Mouse (Mus musculus) myocyte (in vitro differentiated cells): ENCODE measurements around the gene Ptprb. TPM values are rescaled to one million over a fixed set of nuclear protein-coding genes. Genes with fewer than 3 reads are reported as not detected.
A peak's percentile ranks its signal among the peaks of the same experiment; 100 is the strongest.

Source experiments
- H3K27me3 ChIP-seq: one replicate; pipeline ENCODE4 v1.6.1; 2011; ENCODE audit not compliant: control insufficient read depth, insufficient read depth, insufficient read length
- H3K36me3 ChIP-seq: one replicate; pipeline ENCODE4 v1.6.1; 2011; ENCODE audit not compliant: control insufficient read depth, insufficient read depth
- H3K4me2 ChIP-seq: one replicate; pipeline ENCODE4 v1.6.1; 2011; ENCODE audit warnings: low read depth, control low read depth
- H3K4me3 ChIP-seq: one replicate; pipeline ENCODE4 v1.5.1; 2011; ENCODE audit warnings: mild to moderate bottlenecking, control low read depth, moderate library complexity
- H3K79me2 ChIP-seq: one replicate; pipeline ENCODE4 v1.6.1; 2011; ENCODE audit not compliant: control insufficient read depth, insufficient read depth
- H3ac ChIP-seq: one replicate; pipeline ENCODE4 v1.6.1; 2011; ENCODE audit not compliant: control insufficient read depth, insufficient read length
- CEBPB ChIP-seq: IDR thresholded peaks from 2 replicates; pipeline ENCODE4 v1.6.1; 2011; ENCODE audit warnings: mild to moderate bottlenecking, moderate library complexity; ENCODE audit not compliant: poor library complexity, insufficient read depth, severe bottlenecking
- E2F4 ChIP-seq: IDR thresholded peaks from one replicate; pipeline ENCODE4 v1.6.1; 2011; ENCODE audit warnings: mild to moderate bottlenecking, control low read depth, moderate library complexity; ENCODE audit not compliant: insufficient read depth
- MAX ChIP-seq: IDR thresholded peaks from one replicate; pipeline ENCODE4 v1.6.1; 2011; ENCODE audit warnings: low read depth, mild to moderate bottlenecking, control low read depth
- MYOD1 ChIP-seq, 3 experiments: IDR thresholded peaks; one replicate each; pipeline ENCODE4 v1.6.1; 2011; ENCODE audit warnings: control low read depth in 2 of 3, low read depth in 2 of 3, mild to moderate bottlenecking in 2 of 3, moderate library complexity in 1 of 3; ENCODE audit not compliant: insufficient read length in 2 of 3, control insufficient read depth in 1 of 3
- MYOG ChIP-seq, 3 experiments: IDR thresholded peaks; one replicate each; pipeline ENCODE4 v1.6.1; 2011; ENCODE audit warnings: control low read depth in 2 of 3, low read depth in 2 of 3, mild to moderate bottlenecking in 2 of 3; ENCODE audit not compliant: insufficient read length in 2 of 3, control insufficient read depth in 1 of 3, insufficient read depth in 1 of 3
- POLR2A ChIP-seq: IDR thresholded peaks from one replicate; pipeline ENCODE4 v1.6.1; 2011; ENCODE audit warnings: low read depth, mild to moderate bottlenecking, control low read depth, moderate library complexity; ENCODE audit not compliant: insufficient read length
- POLR2AphosphoS2 ChIP-seq: IDR thresholded peaks from one replicate; pipeline ENCODE4 v1.6.1; 2011; ENCODE audit warnings: low read depth, control low read depth; ENCODE audit not compliant: insufficient read length
- REST ChIP-seq: IDR thresholded peaks from one replicate; pipeline ENCODE4 v1.6.1; 2011; ENCODE audit warnings: mild to moderate bottlenecking, control low read depth, moderate library complexity; ENCODE audit not compliant: insufficient read depth, insufficient read length
- SRF ChIP-seq: IDR thresholded peaks from one replicate; pipeline ENCODE4 v1.6.1; 2011; ENCODE audit warnings: low read depth; ENCODE audit not compliant: control insufficient read depth, insufficient read length
- TCF12 ChIP-seq: IDR thresholded peaks from one replicate; pipeline ENCODE4 v1.6.1; 2011; ENCODE audit warnings: mild to moderate bottlenecking, control low read depth; ENCODE audit not compliant: poor library complexity, insufficient read depth, severe bottlenecking
- TCF3 ChIP-seq: IDR thresholded peaks from one replicate; pipeline ENCODE4 v1.6.1; 2011; ENCODE audit warnings: low read depth, control low read depth; ENCODE audit not compliant: insufficient read length
- USF1 ChIP-seq: IDR thresholded peaks from one replicate; pipeline ENCODE4 v1.6.1; 2011; ENCODE audit warnings: low read depth, mild to moderate bottlenecking, control low read depth, moderate library complexity
- polyA plus RNA-seq: library from polyadenylated mRNA; unstranded; fragments of >200 nt; fragmentation: generic; extraction: Trizol; gene quantifications from one replicate; pipeline ENCODE4 v1.2.1, GENCODE M21; 2012; ENCODE audit warnings: missing spikeins

Ptprb gene
- polyA plus RNA-seq, 1 experiment: 0.01 TPM

DNA sequence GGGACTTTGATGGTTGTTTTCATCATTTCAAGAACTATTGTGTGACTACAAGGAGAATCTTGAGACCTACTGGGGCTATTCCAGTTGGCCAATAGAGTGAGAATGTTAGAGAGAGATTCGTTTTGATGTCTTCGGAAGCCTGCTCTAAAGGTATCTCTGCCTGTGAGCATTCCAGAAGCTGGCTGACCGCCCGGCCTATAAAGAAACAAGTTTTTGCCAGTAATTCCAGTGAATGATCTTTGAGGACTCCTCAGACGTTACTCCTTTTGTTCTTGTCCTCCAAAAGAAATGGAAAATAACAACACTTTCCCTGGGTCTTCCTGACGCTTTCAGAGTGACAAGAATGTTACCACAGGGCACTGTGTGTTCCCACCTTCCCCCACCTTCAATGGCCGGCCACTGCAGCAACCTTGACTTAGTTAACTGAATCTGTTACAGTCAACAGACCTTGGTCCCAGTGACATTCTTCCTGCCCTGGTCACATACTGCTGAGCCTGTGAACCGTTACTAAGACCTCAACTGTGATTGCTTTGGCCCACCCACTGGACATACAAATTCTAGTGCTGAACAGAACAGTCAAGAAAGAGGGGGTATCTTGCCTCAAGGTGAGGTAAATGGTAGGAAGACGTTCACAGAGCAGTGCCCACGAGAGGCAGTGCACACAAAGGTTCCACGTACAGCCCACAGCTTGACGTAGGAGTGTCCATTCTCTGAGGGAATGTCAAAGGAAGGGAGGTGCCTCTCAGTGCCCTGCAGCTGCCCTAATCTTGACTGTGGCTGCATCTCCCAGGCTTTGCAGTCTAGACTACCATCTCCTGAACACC lies 4.5 kb upstream of the Ptprb start:
- Histone ChIP-seq H3ac (no peak overlapping the region), H3K27me3 (no peaks in the 10 kb centered on the region), H3K36me3 (no peaks in the 10 kb centered on the region), H3K79me2 (no peaks in the 10 kb centered on the region), H3K4me3 (no peak overlapping the region), H3K4me2 (no peak overlapping the region)
- no peak for TF ChIP-seq CEBPB
- no peak for TF ChIP-seq MAX
- no peak for TF ChIP-seq TCF3
- peak in 1 of 3 experiments; percentile 11 for TF ChIP-seq MYOD1 (IDR thresholded peaks at IDR 0.05; ENCODE audit: control insufficient read depth in 1 of 3, insufficient read length in 2 of 3, low read depth in 2 of 3)

DNA sequence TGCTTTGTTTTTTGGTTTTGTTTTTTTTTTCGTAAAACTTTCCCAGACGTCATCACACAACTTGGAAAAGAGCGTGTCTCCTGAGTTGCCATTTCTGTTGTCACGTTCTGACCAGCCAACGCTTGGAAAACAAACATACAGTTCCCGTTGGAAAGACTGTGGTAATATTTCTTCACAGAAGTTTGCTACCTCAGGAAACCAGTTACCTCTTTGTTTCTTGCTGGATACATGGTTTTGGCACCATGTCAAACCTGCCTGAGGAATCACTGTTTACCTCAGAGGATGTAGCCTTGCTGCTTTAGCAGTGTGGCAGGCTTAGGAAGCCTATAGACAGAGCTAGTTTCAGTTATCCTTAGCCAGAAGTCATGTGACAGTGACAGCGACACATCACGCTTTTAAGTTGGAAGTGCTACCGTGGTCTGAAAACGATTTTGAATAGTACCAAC lies 3.8 kb upstream of the Ptprb start:
- Histone ChIP-seq H3K36me3 (no peaks in the 10 kb centered on the region), H3K27me3 (no peaks in the 10 kb centered on the region), H3K79me2 (no peaks in the 10 kb centered on the region), H3ac (no peak overlapping the region), H3K4me2 (no peak overlapping the region), H3K4me3 (no peak overlapping the region)
- TF ChIP-seq E2F4: no peak
- no peak for TF ChIP-seq SRF
- TF ChIP-seq POLR2AphosphoS2: no peak
- TF ChIP-seq REST: no peak

DNA sequence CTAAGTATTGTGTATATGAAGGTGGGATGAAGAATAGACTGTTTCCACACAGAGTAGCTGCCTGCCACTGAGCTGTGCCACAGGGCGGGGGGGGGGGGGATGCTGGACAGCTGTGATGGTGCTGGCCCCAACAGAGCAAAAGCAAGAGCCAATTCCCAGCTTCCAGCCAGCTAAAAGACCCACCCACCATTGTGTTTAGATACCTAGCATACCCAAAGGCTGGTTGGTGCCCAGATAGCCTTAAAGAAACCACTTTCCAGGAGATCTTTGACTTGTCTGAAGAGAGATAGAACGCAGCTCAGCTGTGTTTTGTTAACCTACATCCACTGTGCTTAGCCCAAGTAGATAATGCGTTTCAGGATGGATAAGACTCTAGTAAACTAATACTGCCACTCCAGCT lies 3.2 kb upstream of the Ptprb start:
- Histone ChIP-seq H3ac (no peak overlapping the region), H3K36me3 (no peaks in the 10 kb centered on the region), H3K4me2 (no peak overlapping the region), H3K4me3 (no peak overlapping the region), H3K79me2 (no peaks in the 10 kb centered on the region), H3K27me3 (no peaks in the 10 kb centered on the region)
- TF ChIP-seq MYOG (IDR thresholded peaks at IDR 0.05; ENCODE audit: control insufficient read depth in 1 of 3, insufficient read depth in 1 of 3, insufficient read length in 2 of 3, low read depth in 2 of 3) (no peak), E2F4 (no peak), CEBPB (no peak), REST (no peak), SRF (no peak), POLR2A (no peak), USF1 (no peak), TCF12 (no peak), TCF3 (no peak), MAX (no peak)

DNA sequence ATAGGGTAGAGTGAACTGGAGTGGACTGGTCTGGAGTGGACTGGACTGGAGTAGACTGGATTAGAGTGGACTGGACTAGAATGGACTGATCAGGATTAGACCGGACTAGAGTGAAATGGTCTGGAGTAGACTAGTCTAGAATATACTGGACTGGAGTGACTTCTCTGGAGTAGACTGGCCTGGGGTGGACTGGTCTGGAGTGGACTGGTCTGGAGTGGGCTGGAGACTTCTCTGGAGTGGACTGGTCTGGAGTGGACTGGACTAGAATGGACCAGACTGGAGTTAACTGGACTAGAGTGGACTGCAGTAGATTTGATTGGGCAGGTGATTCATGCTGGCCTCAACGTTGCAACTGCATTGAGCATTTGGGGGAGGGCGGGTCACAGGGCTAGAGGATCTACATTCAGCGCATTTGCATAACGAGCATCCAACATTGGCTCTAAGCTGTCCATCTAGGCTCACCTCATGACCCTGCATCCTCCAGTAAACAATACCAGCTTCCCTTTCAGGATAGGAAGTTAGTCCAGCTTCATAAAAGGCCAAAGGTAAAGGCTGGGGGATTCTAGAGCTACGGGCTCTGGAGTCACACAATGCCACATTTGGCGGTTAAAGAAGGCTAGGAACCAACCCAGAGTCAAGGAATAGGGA lies 11.5 kb downstream of the Ptprb start:
- Histone ChIP-seq H3K4me2 (no peak overlapping the region), H3K36me3 (no peaks in the 10 kb centered on the region), H3K4me3 (no peak overlapping the region), H3K79me2 (no peaks in the 10 kb centered on the region), H3ac (no peak overlapping the region), H3K27me3 (no peaks in the 10 kb centered on the region)
- TF ChIP-seq CEBPB (no peak), POLR2A (no peak), MAX (no peak), SRF (no peak), MYOG (IDR thresholded peaks at IDR 0.05; ENCODE audit: control insufficient read depth in 1 of 3, insufficient read depth in 1 of 3, insufficient read length in 2 of 3, low read depth in 2 of 3) (no peak), MYOD1 (IDR thresholded peaks at IDR 0.05; ENCODE audit: control insufficient read depth in 1 of 3, insufficient read length in 2 of 3, low read depth in 2 of 3) (no peak), TCF3 (no peak), USF1 (no peak), REST (no peak), POLR2AphosphoS2 (no peak), E2F4 (no peak), TCF12 (no peak)

DNA sequence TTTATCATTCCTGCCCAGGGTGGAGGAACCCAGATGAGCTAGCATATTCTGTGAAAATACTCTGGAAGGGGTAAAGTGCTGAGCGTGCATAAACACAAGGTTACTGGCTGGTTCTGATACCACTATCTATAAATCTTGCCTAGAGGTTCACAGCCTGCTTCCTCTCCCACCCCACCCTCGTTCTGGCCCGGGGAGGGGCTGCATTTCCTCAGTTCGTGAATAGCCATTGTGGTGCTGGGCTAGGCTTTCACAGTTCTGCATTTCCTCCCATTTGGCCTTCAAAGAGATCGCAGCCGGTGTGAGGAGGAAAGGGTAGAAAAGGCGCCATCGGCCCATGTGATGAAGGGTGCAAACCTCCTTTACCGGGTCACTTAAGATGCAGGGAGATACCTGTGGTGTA lies 12.8 kb downstream of the Ptprb start:
- no peak overlapping the region for H3K4me3 ChIP-seq
- no peak for TF ChIP-seq E2F4
- TF ChIP-seq CEBPB: no peak
- TF ChIP-seq MYOG (IDR thresholded peaks at IDR 0.05; ENCODE audit: control insufficient read depth in 1 of 3, insufficient read depth in 1 of 3, insufficient read length in 2 of 3, low read depth in 2 of 3): no peak
- TF ChIP-seq TCF3: no peak
- no peak for TF ChIP-seq POLR2A
- no peak for TF ChIP-seq USF1
- no peak for TF ChIP-seq MAX
- no peak for TF ChIP-seq TCF12
- no peak for TF ChIP-seq MYOD1 (IDR thresholded peaks at IDR 0.05; ENCODE audit: control insufficient read depth in 1 of 3, insufficient read length in 2 of 3, low read depth in 2 of 3)
- TF ChIP-seq REST: no peak
- TF ChIP-seq POLR2AphosphoS2: no peak
- no peak for TF ChIP-seq SRF

More for the DNA sequence above, 12.8 kb downstream of the Ptprb start:
- Histone ChIP-seq H3K4me2 (no peak overlapping the region), H3K79me2 (no peaks in the 10 kb centered on the region), H3K27me3 (no peaks in the 10 kb centered on the region), H3ac (no peak overlapping the region), H3K36me3 (no peaks in the 10 kb centered on the region)
